Mouse (Mus musculus) embryonic fibroblast, embryonic 13.5 days (primary cell): ENCODE data around the gene Fermt2. TPM values are rescaled to one million over a fixed set of nuclear protein-coding genes. Genes with fewer than 3 reads are reported as not detected.

ENCODE experiments used
- H3K27ac ChIP-seq: 2 replicates; pipeline ENCODE4 v1.5.1; 2012; ENCODE audit warnings: low read length, control low read depth, inconsistent platforms; ENCODE audit not compliant: insufficient read depth
- H3K4me1 ChIP-seq: 2 replicates; pipeline ENCODE4 v1.6.1; 2011; ENCODE audit warnings: low read length; ENCODE audit not compliant: control insufficient read depth, insufficient read depth
- H3K4me3 ChIP-seq: 2 replicates; pipeline ENCODE4 v1.5.1; 2011; ENCODE audit warnings: mild to moderate bottlenecking, control low read depth, low read length; ENCODE audit not compliant: insufficient read depth
- CTCF ChIP-seq: IDR thresholded peaks from 2 replicates; pipeline ENCODE4 v1.5.1; 2011; ENCODE audit warnings: mild to moderate bottlenecking, control low read depth, low read length, moderate library complexity, borderline replicate concordance; ENCODE audit not compliant: insufficient read depth
- POLR2A ChIP-seq: IDR thresholded peaks from 2 replicates; pipeline ENCODE4 v1.6.1; 2011; ENCODE audit warnings: low read depth, mild to moderate bottlenecking, control low read depth, low read length, moderate library complexity
- polyA plus RNA-seq: library from polyadenylated mRNA; stranded (reverse); fragments of >200 nt; gene quantifications from 2 replicates; pipeline ENCODE4 v1.2.4, GENCODE M21; 2011; ENCODE audit warnings: low read depth; ENCODE audit not compliant: missing spikeins, insufficient read length

Gene Fermt2
- polyA plus RNA-seq, 1 experiment: 244 TPM

DNA sequence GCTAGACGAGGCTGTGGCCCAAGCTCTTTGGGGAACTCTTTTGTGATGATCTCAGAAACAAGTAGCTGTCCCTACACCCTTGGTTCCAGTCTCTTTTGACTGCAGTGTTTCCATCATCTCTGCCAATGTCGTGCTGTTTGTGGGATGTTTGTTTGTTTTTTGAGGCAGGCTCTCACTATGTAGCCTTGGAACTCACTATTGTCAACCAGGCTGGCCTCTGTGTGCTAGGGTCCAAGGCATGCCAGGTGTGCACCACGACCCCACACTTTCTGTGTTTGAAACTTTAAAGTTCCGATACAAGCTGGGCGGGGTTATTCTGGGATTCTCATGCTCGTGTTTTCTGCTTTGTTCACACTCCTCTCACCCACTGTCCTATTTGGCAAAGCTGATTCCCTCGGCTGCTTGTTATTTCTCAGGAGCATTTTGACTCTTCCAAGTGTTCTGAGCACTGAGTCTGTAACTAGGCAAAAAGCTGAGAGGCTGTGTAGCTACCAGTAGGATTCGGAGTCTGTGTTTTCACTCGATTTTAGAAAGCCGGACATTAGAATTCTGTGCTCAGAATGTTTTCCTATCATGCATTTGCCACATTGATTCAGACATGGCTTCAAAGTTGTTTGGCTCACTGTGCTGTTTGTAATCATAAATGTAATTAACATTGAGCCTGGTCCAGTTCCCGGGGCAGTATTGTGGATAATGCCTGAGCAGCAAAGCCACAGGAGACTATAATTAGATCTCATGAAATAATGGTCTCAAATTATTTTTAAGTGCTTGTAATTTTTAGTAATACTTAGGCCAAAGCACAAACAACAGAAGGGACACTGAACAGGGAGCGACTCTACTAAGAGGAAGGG is 74.0 kb downstream of the Fermt2 start:
- H3K27ac ChIP-seq: no peak overlapping the region
- H3K4me3 ChIP-seq: no peak overlapping the region
- no peak for TF ChIP-seq POLR2A
- TF ChIP-seq CTCF: no peak
- no peaks in the 10 kb centered on the region; the same call in 1 of the 2 replicates for H3K4me1 ChIP-seq

- TF ChIP-seq POLR2A (no peak), CTCF (no peak)
- H3K4me1 ChIP-seq: no peaks in the 10 kb centered on the region; the same call in 1 of the 2 replicates
- H3K4me3 ChIP-seq: no peak overlapping the region
- H3K27ac ChIP-seq: no peak overlapping the region
Measured at GRCm38 (mm10) chr14:45453538-45454233, 76.2 kb downstream of the Fermt2 start.

- Histone ChIP-seq H3K27ac (no peak overlapping the region), H3K4me1 (no peaks in the 10 kb centered on the region; the same call in 1 of the 2 replicates), H3K4me3 (no peak overlapping the region)
- TF ChIP-seq POLR2A (no peak), CTCF (no peak)
Measured at GRCm38 (mm10) chr14:45452861-45453512, 76.9 kb downstream of the Fermt2 start.

GRCm38 (mm10) chr14:45452148-45452547 is 77.8 kb downstream of the Fermt2 start:
- Histone ChIP-seq H3K4me1 (no peaks in the 10 kb centered on the region; the same call in 1 of the 2 replicates), H3K27ac (no peak overlapping the region), H3K4me3 (no peak overlapping the region)
- TF ChIP-seq POLR2A (no peak), CTCF (no peak)

GRCm38 (mm10) chr14:45451090-45451489 is 78.8 kb downstream of the Fermt2 start:
- no peak for TF ChIP-seq POLR2A
- TF ChIP-seq CTCF: no peak
- H3K4me1 ChIP-seq: no peaks in the 10 kb centered on the region
- H3K27ac ChIP-seq: no peak overlapping the region
- H3K4me3 ChIP-seq: no peak overlapping the region

GRCm38 (mm10) chr14:45446777-45447176 is 83.1 kb downstream of the Fermt2 start:
- TF ChIP-seq POLR2A (no peak), CTCF (no peak)
- H3K4me1 ChIP-seq: peaks cover 10% of the 10 kb centered on the region
- H3K4me3 ChIP-seq: no peak overlapping the region
- no peak overlapping the region for H3K27ac ChIP-seq

DNA sequence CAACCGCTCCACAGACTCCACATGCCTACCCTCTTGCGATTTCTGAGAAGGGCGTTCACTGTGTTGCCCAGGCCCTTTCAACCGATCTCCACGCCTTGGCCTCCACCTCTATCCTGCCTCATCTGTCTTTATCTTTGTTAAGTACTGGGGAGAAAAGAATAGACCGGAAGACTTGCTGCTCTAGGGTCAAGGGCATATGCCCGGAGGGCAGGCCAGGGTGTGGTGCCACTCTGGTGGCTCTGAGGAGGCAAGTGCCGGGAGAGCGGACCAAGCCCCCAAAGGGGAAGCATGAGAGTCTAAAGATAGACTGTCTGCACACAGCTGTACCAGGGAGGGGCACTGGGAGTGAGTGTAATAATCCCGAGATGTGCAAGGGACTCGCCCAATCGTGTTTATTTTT is 84.5 kb downstream of the Fermt2 start:
- peaks cover 10% of the 10 kb centered on the region for H3K4me1 ChIP-seq
- no peak overlapping the region for H3K4me3 ChIP-seq
- H3K27ac ChIP-seq: no peak overlapping the region
- TF ChIP-seq POLR2A: no peak
- no peak for TF ChIP-seq CTCF

- Histone ChIP-seq H3K27ac (no peak overlapping the region), H3K4me3 (no peak overlapping the region), H3K4me1 (peaks cover 10% of the 10 kb centered on the region)
- TF ChIP-seq CTCF: no peak
- TF ChIP-seq POLR2A: no peak
Measured at GRCm38 (mm10) chr14:45444870-45445269, 85.0 kb downstream of the Fermt2 start.

DNA sequence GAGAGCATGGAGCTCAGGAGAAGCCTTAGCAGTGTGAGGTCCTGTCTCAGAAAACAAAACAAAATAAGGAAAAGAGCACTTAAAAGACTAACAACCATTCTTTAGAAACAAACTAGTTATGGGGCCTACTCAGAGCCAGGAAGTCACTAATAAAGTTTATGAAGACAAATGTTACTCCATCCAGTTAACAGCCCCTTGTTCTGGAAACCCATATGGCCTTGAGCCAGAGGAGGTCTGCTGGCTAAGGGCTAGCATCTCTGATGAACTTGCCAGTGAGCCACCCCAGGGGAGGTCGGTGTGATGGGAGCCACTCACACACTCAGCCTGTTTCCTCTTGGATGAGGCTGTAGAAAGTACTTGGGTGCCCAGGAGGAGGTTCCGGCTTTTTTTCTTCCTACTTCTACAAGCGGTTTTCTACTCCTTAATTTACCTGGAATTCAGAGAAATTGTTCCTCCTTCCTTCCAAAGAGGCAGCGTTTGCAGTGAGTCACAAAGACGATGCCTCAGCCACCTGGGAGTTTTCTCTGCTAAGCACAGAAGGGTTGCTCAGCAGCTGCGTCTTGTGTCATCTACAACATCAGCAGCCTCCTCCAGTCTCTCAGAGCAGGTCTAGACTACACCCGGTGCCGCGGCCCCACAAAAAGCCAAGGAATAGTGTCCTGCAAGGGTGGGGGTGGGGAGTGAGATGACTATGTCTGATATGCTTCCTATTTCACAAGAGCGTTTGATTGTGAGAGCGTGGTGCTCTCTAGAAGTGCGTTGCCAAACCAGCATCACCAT is 86.9 kb downstream of the Fermt2 start:
- Histone ChIP-seq H3K4me3 (no peak overlapping the region), H3K4me1 (peaks cover 12% of the 10 kb centered on the region), H3K27ac (no peak overlapping the region)
- no peak for TF ChIP-seq POLR2A
- no peak for TF ChIP-seq CTCF
